Mouse (Mus musculus) lung, embryonic 16.5 days (tissue): Measurements from ENCODE around the gene Krt42. TPM values are rescaled to one million over a fixed set of nuclear protein-coding genes. Genes with fewer than 3 reads are reported as not detected.
"Not testable (repeated sequence)": the region's sequence is repeated elsewhere in the genome, so short reads cannot be mapped to it uniquely, and the experiment has no call there.

ENCODE experiments used
- ATAC-seq: fragments of 200-750 bp; cut with Nextera tagmentation; 2 replicates; pipeline ENCODE4 v1.8.0; 2017; ENCODE audit warnings: low read depth, mild to moderate bottlenecking, moderate library complexity
- H3K27ac ChIP-seq: fragments of 300-500 bp; sonication (generic); 2 replicates; pipeline ENCODE4 v1.5.1; 2014; ENCODE audit warnings: mild to moderate bottlenecking, control low read depth, low read length
- H3K27me3 ChIP-seq: fragments of 300-500 bp; sonication (generic); 2 replicates; pipeline ENCODE4 v1.6.1; 2014; ENCODE audit warnings: low read depth, low read length, mixed read lengths; ENCODE audit not compliant: control insufficient read depth, insufficient read depth
- H3K36me3 ChIP-seq: fragments of 300-500 bp; sonication (generic); 2 replicates; pipeline ENCODE4 v1.6.1; 2014; ENCODE audit warnings: low read length; ENCODE audit not compliant: control insufficient read depth, insufficient read depth
- H3K4me1 ChIP-seq: fragments of 300-500 bp; sonication (generic); replicated peaks from 2 replicates; pipeline ENCODE4 v1.6.1; 2014; ENCODE audit warnings: low read length, mixed read lengths; ENCODE audit not compliant: control insufficient read depth, insufficient read depth
- H3K4me2 ChIP-seq: fragments of 300-500 bp; sonication (generic); 2 replicates; pipeline ENCODE4 v1.6.1; 2014; ENCODE audit warnings: low read depth, low read length, control low read depth
- H3K4me3 ChIP-seq: fragments of 300-500 bp; sonication (generic); 2 replicates; pipeline ENCODE4 v1.5.1; 2014; ENCODE audit warnings: mild to moderate bottlenecking, low read length, control low read depth
- H3K9ac ChIP-seq: fragments of 300-500 bp; sonication (generic); 2 replicates; pipeline ENCODE4 v1.6.1; 2014; ENCODE audit warnings: low read length, control low read depth
- H3K9me3 ChIP-seq: fragments of 300-500 bp; sonication (generic); 2 replicates; pipeline ENCODE4 v1.6.1; 2016; ENCODE audit warnings: low read length; ENCODE audit not compliant: control insufficient read depth
- WGBS: fragments of 180-500 bp; shearing (Covaris S2); extraction: QIAGEN DNeasy Blood & Tissue Kit; methylation state at CpG from one replicate; pipeline ENCODE4 v1.1.7; 2014; 5-methylcytosine and 5-hydroxymethylcytosine counted together
- polyA plus RNA-seq: library from polyadenylated mRNA; unstranded; fragments of >200 nt; fragmentation: Nextera tagmentation; extraction: Ambion mirVana; gene quantifications from 2 replicates; pipeline ENCODE4 v1.2.1, GENCODE M21; 2015

Gene Krt42
- polyA plus RNA-seq, 1 experiment from 2014 or later = not detected

DNA sequence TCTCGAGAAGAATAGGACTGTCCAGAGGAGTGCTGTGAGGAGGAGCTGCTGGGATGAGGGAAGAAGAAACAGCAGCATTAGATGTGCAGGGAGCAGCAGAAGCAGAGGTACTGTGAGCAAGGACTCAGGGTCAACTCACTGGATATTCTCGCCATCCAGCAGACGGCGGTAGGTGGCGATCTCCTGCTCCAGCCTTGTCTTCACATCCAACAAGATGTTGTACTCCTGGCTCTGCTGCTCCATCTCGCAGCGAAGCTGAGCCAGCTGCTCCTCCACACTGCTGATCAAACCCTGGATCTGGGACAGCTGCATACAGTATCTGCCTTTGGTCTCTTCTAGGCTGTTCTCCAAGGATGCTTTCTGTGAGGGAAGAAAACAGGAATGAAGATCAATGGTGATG is 23.2 kb downstream of the Krt42 start:
- not testable (repeated sequence) for H3K9ac ChIP-seq, H3K9me3 ChIP-seq, H3K4me1 ChIP-seq, H3K4me2 ChIP-seq, H3K27me3 ChIP-seq, ATAC-seq, H3K36me3 ChIP-seq, H3K4me3 ChIP-seq, H3K27ac ChIP-seq
- 59% methylated on average over 7 of the region's 7 CpGs for WGBS

DNA sequence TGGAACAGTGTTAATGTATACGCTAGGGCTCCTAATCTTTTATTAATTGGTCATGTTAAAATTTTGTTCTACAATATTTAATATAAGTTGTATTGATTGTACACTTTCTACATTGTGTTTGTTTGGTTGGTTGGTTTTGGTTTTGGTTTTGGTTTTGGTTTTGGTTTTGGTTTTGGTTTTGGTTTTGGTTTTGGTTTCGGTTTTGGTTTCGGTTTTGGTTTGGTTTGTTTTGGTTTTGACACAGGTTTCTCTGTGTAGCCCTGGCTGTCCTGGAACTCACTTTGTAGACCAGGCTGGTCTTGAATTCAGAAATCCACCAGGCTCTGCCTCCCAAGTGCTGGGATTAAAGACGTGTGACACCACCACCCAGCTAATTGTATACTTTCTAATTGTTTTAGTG is 29.4 kb downstream of the Krt42 start:
- H3K9ac ChIP-seq, ATAC-seq, H3K4me3 ChIP-seq, H3K9me3 ChIP-seq, H3K36me3 ChIP-seq, H3K4me2 ChIP-seq, H3K4me1 ChIP-seq, H3K27ac ChIP-seq, H3K27me3 ChIP-seq: not testable (repeated sequence)
- 85% methylated on average over 4 of the region's 4 CpGs for WGBS

DNA sequence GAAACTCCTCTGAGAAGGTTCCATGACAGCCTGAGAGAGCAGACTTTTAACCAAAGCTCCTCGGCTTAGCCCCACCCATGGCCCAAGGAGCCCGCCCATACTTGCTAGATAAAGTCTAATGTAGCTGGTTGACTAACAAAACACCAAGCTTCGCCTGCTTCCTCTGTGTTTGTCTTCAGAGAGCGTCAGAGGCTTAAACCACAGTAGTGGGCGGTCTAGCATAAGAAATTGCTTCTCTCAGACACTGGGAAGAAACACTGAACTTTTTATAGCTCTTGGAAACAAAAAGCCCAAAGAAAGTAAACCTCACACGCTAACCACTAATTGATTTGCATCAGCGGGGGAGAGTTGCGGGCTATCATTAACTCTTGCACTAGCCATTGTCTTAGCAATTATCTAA is 47.9 kb downstream of the Krt42 start:
- Histone ChIP-seq H3K4me2 (no peak overlapping the region), H3K4me3 (no peak overlapping the region), H3K36me3 (no peaks in the 10 kb centered on the region), H3K9ac (no peak overlapping the region), H3K27me3 (no peaks in the 10 kb centered on the region), H3K9me3 (peaks cover 5% of the 10 kb centered on the region), H3K27ac (no peak overlapping the region), H3K4me1 (no peaks in the 10 kb centered on the region)
- WGBS = 65% methylated on average over 8 of the region's 8 CpGs
- ATAC-seq = no peak

DNA sequence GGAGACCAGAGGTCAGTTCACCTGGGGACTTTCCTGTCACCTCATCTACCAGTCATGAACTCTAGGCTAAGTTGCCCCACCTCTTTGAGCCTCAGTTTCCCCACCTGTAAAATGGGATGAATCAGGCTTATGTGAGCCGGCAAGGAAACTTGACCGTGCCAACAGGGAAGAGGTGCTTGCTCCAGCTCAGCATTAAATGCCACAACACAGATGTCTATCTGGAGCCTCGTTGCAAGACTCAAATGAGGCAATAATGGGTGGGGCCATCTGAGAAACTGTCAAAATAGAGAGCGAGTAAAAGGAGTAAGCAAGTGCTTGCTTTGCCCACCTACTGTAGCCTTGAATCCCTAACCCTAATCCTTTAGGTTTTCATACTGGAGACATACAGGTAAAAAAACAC is 50.4 kb downstream of the Krt42 start:
- ATAC-seq = no peak
- H3K27ac ChIP-seq = no peak overlapping the region
- H3K9me3 ChIP-seq = no peaks in the 10 kb centered on the region
- H3K27me3 ChIP-seq = no peaks in the 10 kb centered on the region
- H3K4me2 ChIP-seq = no peak overlapping the region
- no peaks in the 10 kb centered on the region for H3K36me3 ChIP-seq
- no peaks in the 10 kb centered on the region for H3K4me1 ChIP-seq
- H3K4me3 ChIP-seq = no peak overlapping the region
- no peak overlapping the region for H3K9ac ChIP-seq
- WGBS = 78% methylated on average over 4 of the region's 4 CpGs

Other genes with a start within 250 kb of the Krt42 start
- gene Krt33b, start 240.0 kb downstream of the Krt42 start, polyA plus RNA-seq = not detected in 2 replicates
- gene Krt34, start 228.3 kb downstream of the Krt42 start, polyA plus RNA-seq = 0.21 and 0.44 TPM in 2 replicates
- 0.10 and 0.21 TPM in 2 replicates for gene Krt31, start 219.3 kb downstream of the Krt42 start, polyA plus RNA-seq
- gene Krt32, start 181.6 kb downstream of the Krt42 start, polyA plus RNA-seq = not detected in 2 replicates
- gene Krt35, start 173.6 kb downstream of the Krt42 start, polyA plus RNA-seq = not detected in 2 replicates
- 0.20 TPM in 1 of 2 replicates, not detected in the other for gene Krt36, start 164.2 kb downstream of the Krt42 start, polyA plus RNA-seq
- 4.5 and 8.2 TPM in 2 replicates for gene Krt13, start 148.3 kb downstream of the Krt42 start, polyA plus RNA-seq
- 59.9 and 78.6 TPM in 2 replicates for gene Krt15, start 133.9 kb downstream of the Krt42 start, polyA plus RNA-seq
- gene Krt19, start 121.2 kb downstream of the Krt42 start, polyA plus RNA-seq = 349 and 432 TPM in 2 replicates
- not detected in 2 replicates for gene Krt9, start 76.6 kb downstream of the Krt42 start, polyA plus RNA-seq
- 2.1 and 5.0 TPM in 2 replicates for gene Krt14, start 62.3 kb downstream of the Krt42 start, polyA plus RNA-seq
- not detected in 2 replicates for gene Krt16, start 21.0 kb downstream of the Krt42 start, polyA plus RNA-seq
- gene Krt17, start 8.8 kb downstream of the Krt42 start, polyA plus RNA-seq = 8.4 and 15.5 TPM in 2 replicates
- 1,740 and 1,854 TPM in 2 replicates for gene Eif1, start 50.0 kb upstream of the Krt42 start, polyA plus RNA-seq
- not detected in 2 replicates for gene Gast, start 64.5 kb upstream of the Krt42 start, polyA plus RNA-seq
- gene Hap1, start 86.3 kb upstream of the Krt42 start, polyA plus RNA-seq = 19.2 and 19.7 TPM in 2 replicates
- gene Jup, start 127.9 kb upstream of the Krt42 start, polyA plus RNA-seq = 165 and 167 TPM in 2 replicates
- gene P3h4, start 145.0 kb upstream of the Krt42 start, polyA plus RNA-seq = 68.3 and 68.8 TPM in 2 replicates
- gene Fkbp10, start 145.8 kb upstream of the Krt42 start, polyA plus RNA-seq = 148 and 152 TPM in 2 replicates
- gene Nt5c3b, start 171.9 kb upstream of the Krt42 start, polyA plus RNA-seq = 126 and 129 TPM in 2 replicates
- 0.60 and 0.73 TPM in 2 replicates for gene Klhl10, start 172.0 kb upstream of the Krt42 start, polyA plus RNA-seq
- gene Klhl11, start 202.9 kb upstream of the Krt42 start, polyA plus RNA-seq = 8.3 and 8.4 TPM in 2 replicates